Mouse (Mus musculus): ENCODE results near the gene Tmprss9. TPM values are rescaled to one million over a fixed set of nuclear protein-coding genes. Genes with fewer than 3 reads are reported as not detected.

Gene Tmprss9
- polyA plus RNA-seq, 1 experiment: 1.3 TPM

- 69% methylated on average over 14 of the region's 14 CpGs for WGBS
- Histone ChIP-seq H3K4me1 (ENCODE audit: control insufficient read depth, insufficient read depth, insufficient read length, low read length) (peaks cover 25% of the 10 kb centered on the region), H3K27me3 (ENCODE audit: control insufficient read depth, insufficient read depth, low read length) (no peaks in the 10 kb centered on the region), H3K4me3 (ENCODE audit: low read depth, low read length) (no peak overlapping the region), H3K36me3 (ENCODE audit: control insufficient read depth, insufficient read depth, low read length) (no peaks in the 10 kb centered on the region), H3K27ac (ENCODE audit: insufficient read depth, low read depth, low read length) (no peak overlapping the region)
- TF ChIP-seq POLR2A (IDR thresholded peaks at IDR 0.05; ENCODE audit: low read depth, low read length): no peak
- TF ChIP-seq CTCF (IDR thresholded peaks at IDR 0.05; ENCODE audit: extremely low read depth, insufficient read length, insufficient replicate concordance, low read depth, low read length): peak; percentile 59; the same call in 1 of the 2 replicates
Observed at GRCm38 (mm10) chr10:80946684-80947437, 75.2 kb downstream of the Tmprss9 start.

GRCm38 (mm10) chr10:80947802-80948201 lies 76.2 kb downstream of the Tmprss9 start:
- 12% methylated on average over 2 of the region's 2 CpGs for WGBS
- no peaks in the 10 kb centered on the region for H3K27me3 ChIP-seq (ENCODE audit: control insufficient read depth, insufficient read depth, low read length)
- H3K4me1 ChIP-seq (ENCODE audit: control insufficient read depth, insufficient read depth, insufficient read length, low read length): peaks cover 25% of the 10 kb centered on the region
- H3K4me3 ChIP-seq (ENCODE audit: low read depth, low read length): no peak overlapping the region
- TF ChIP-seq POLR2A (IDR thresholded peaks at IDR 0.05; ENCODE audit: low read depth, low read length) (no peak), CTCF (IDR thresholded peaks at IDR 0.05; ENCODE audit: extremely low read depth, insufficient read length, insufficient replicate concordance, low read depth, low read length) (no peak)
- H3K36me3 ChIP-seq (ENCODE audit: control insufficient read depth, insufficient read depth, low read length): no peaks in the 10 kb centered on the region
- H3K27ac ChIP-seq (ENCODE audit: insufficient read depth, low read depth, low read length): peak overlapping the region; percentile 30; the same call in 1 of the 2 replicates

- no peaks in the 10 kb centered on the region for H3K36me3 ChIP-seq (ENCODE audit: control insufficient read depth, insufficient read depth, low read length)
- no peak for TF ChIP-seq CTCF (IDR thresholded peaks at IDR 0.05; ENCODE audit: extremely low read depth, insufficient read length, insufficient replicate concordance, low read depth, low read length)
- TF ChIP-seq POLR2A (IDR thresholded peaks at IDR 0.05; ENCODE audit: low read depth, low read length): no peak
- H3K27me3 ChIP-seq (ENCODE audit: control insufficient read depth, insufficient read depth, low read length): no peaks in the 10 kb centered on the region
- H3K4me3 ChIP-seq (ENCODE audit: low read depth, low read length): no peak overlapping the region
- H3K27ac ChIP-seq (ENCODE audit: insufficient read depth, low read depth, low read length): peak overlapping the region; percentile 30; the same call in 1 of the 2 replicates
- H3K4me1 ChIP-seq (ENCODE audit: control insufficient read depth, insufficient read depth, insufficient read length, low read length): peaks cover 22% of the 10 kb centered on the region
- WGBS: 5% methylated on average over 6 of the region's 6 CpGs
Observed at GRCm38 (mm10) chr10:80948570-80948969, 76.9 kb downstream of the Tmprss9 start.

GRCm38 (mm10) chr10:80949081-80949480 lies 77.4 kb downstream of the Tmprss9 start:
- H3K36me3 ChIP-seq (ENCODE audit: control insufficient read depth, insufficient read depth, low read length): no peaks in the 10 kb centered on the region
- H3K27ac ChIP-seq (ENCODE audit: insufficient read depth, low read depth, low read length): no peak overlapping the region
- no peak overlapping the region for H3K4me3 ChIP-seq (ENCODE audit: low read depth, low read length)
- H3K4me1 ChIP-seq (ENCODE audit: control insufficient read depth, insufficient read depth, insufficient read length, low read length): peaks cover 22% of the 10 kb centered on the region
- TF ChIP-seq POLR2A (IDR thresholded peaks at IDR 0.05; ENCODE audit: low read depth, low read length) (no peak), CTCF (IDR thresholded peaks at IDR 0.05; ENCODE audit: extremely low read depth, insufficient read length, insufficient replicate concordance, low read depth, low read length) (no peak)
- 65% methylated on average over 3 of the region's 3 CpGs for WGBS
- H3K27me3 ChIP-seq (ENCODE audit: control insufficient read depth, insufficient read depth, low read length): no peaks in the 10 kb centered on the region

Other genes starting within 250 kb of the Tmprss9 start
- 115 and 266 TPM in 2 replicates for gene Csnk1g2, start 249.0 kb upstream of the Tmprss9 start, polyA plus RNA-seq (2012; rRNA removed)
- 45.4 and 84.1 TPM in 2 replicates for gene Btbd2, start 214.8 kb upstream of the Tmprss9 start, polyA plus RNA-seq (2012; rRNA removed)
- 96.1 and 146 TPM in 2 replicates for gene Mknk2, start 193.7 kb upstream of the Tmprss9 start, polyA plus RNA-seq (2012; rRNA removed)
- 26.5 and 40.0 TPM in 2 replicates for gene Mob3a, start 169.9 kb upstream of the Tmprss9 start, polyA plus RNA-seq (2012; rRNA removed)
- 20.8 and 36.3 TPM in 2 replicates for gene Izumo4, start 169.7 kb upstream of the Tmprss9 start, polyA plus RNA-seq (2012; rRNA removed)
- 64.9 and 110 TPM in 2 replicates for gene Ap3d1, start 129.6 kb upstream of the Tmprss9 start, polyA plus RNA-seq (2012; rRNA removed)
- gene Dot1l, start 116.6 kb upstream of the Tmprss9 start, polyA plus RNA-seq (2012; rRNA removed): 57.6 and 83.7 TPM in 2 replicates
- 23.0 and 40.2 TPM in 2 replicates for gene Sf3a2, start 73.7 kb upstream of the Tmprss9 start, polyA plus RNA-seq (2012; rRNA removed)
- gene Plekhj1, start 73.2 kb upstream of the Tmprss9 start, polyA plus RNA-seq (2012; rRNA removed): 26.0 and 41.8 TPM in 2 replicates
- 0.87 and 0.95 TPM in 2 replicates for gene Amh, start 66.6 kb upstream of the Tmprss9 start, polyA plus RNA-seq (2012; rRNA removed)
- gene Jsrp1, start 58.4 kb upstream of the Tmprss9 start, polyA plus RNA-seq (2012; rRNA removed): not detected in 2 replicates
- 771 and 1,172 TPM in 2 replicates for gene Oaz1, start 45.2 kb upstream of the Tmprss9 start, polyA plus RNA-seq (2012; rRNA removed)
- 0.06 and 0.08 TPM in 2 replicates for gene Lingo3, start 27.8 kb upstream of the Tmprss9 start, polyA plus RNA-seq (2012; rRNA removed)
- 61.1 and 82.7 TPM in 2 replicates for gene Lsm7, start 16.6 kb upstream of the Tmprss9 start, polyA plus RNA-seq (2012; rRNA removed)
- 43.1 and 81.2 TPM in 2 replicates for gene Sppl2b, start 16.6 kb upstream of the Tmprss9 start, polyA plus RNA-seq (2012; rRNA removed)
- 132 and 250 TPM in 2 replicates for gene Timm13, start 29.1 kb downstream of the Tmprss9 start, polyA plus RNA-seq (2012; rRNA removed)
- gene Lmnb2, start 46.4 kb downstream of the Tmprss9 start, polyA plus RNA-seq (2012; rRNA removed): 14.5 and 29.2 TPM in 2 replicates
- gene Gadd45b, start 58.2 kb downstream of the Tmprss9 start, polyA plus RNA-seq (2012; rRNA removed): 16.2 and 29.7 TPM in 2 replicates
- gene Gng7, start 143.1 kb downstream of the Tmprss9 start, polyA plus RNA-seq (2012; rRNA removed): 0.44 and 0.74 TPM in 2 replicates
- gene Diras1, start 153.8 kb downstream of the Tmprss9 start, polyA plus RNA-seq (2012; rRNA removed): 0.32 and 0.38 TPM in 2 replicates
- 19.3 and 31.6 TPM in 2 replicates for gene Slc39a3, start 165.6 kb downstream of the Tmprss9 start, polyA plus RNA-seq (2012; rRNA removed)
- gene Sgta, start 188.3 kb downstream of the Tmprss9 start, polyA plus RNA-seq (2012; rRNA removed): 116 and 222 TPM in 2 replicates
- 26.5 and 33.3 TPM in 2 replicates for gene Thop1, start 198.2 kb downstream of the Tmprss9 start, polyA plus RNA-seq (2012; rRNA removed)
- gene Creb3l3, start 227.0 kb downstream of the Tmprss9 start, polyA plus RNA-seq (2012; rRNA removed): 163 and 498 TPM in 2 replicates
- gene Map2k2, start 234.1 kb downstream of the Tmprss9 start, polyA plus RNA-seq (2012; rRNA removed): 214 and 554 TPM in 2 replicates